Mouse (Mus musculus) hindbrain, embryonic 11.5 days (tissue): ENCODE data around the gene Arl6ip4. TPM values are rescaled to one million over a fixed set of nuclear protein-coding genes. Genes with fewer than 3 reads are reported as not detected.

Experiments used
- ATAC-seq: fragments of 200-750 bp; cut with Nextera tagmentation; 2 replicates; pipeline ENCODE4 v1.8.0; 2017; ENCODE audit warnings: mild to moderate bottlenecking, moderate TSS enrichment, moderate library complexity; ENCODE audit not compliant: low FRiP score
- DNase-seq: peaks from one replicate; pipeline ENCODE4 v3.0.0-alpha.2; 2015; ENCODE audit warnings: low spot score
- H3K27ac ChIP-seq: fragments of 300-500 bp; sonication (generic); 2 replicates; pipeline ENCODE4 v1.5.1; 2014; ENCODE audit warnings: mild to moderate bottlenecking, low read depth, low read length
- H3K27me3 ChIP-seq: fragments of 300-500 bp; sonication (generic); 2 replicates; pipeline ENCODE4 v1.6.1; 2014; ENCODE audit warnings: mild to moderate bottlenecking, low read length, moderate library complexity, mixed read lengths; ENCODE audit not compliant: control insufficient read depth, insufficient read depth
- H3K36me3 ChIP-seq: fragments of 300-500 bp; sonication (generic); 2 replicates; pipeline ENCODE4 v1.6.1; 2014; ENCODE audit warnings: mild to moderate bottlenecking, low read length, moderate library complexity, mixed read lengths; ENCODE audit not compliant: control insufficient read depth, insufficient read depth
- H3K4me1 ChIP-seq: fragments of 300-500 bp; sonication (generic); replicated peaks from 2 replicates; pipeline ENCODE4 v1.6.1; 2014; ENCODE audit warnings: low read length, mixed read lengths; ENCODE audit not compliant: control insufficient read depth, insufficient read depth
- H3K4me2 ChIP-seq: fragments of 300-500 bp; sonication (generic); replicated peaks from 2 replicates; pipeline ENCODE4 v1.6.1; 2014; ENCODE audit warnings: mild to moderate bottlenecking, low read depth, low read length
- H3K4me3 ChIP-seq: fragments of 300-500 bp; sonication (generic); 2 replicates; pipeline ENCODE4 v1.5.1; 2014; ENCODE audit warnings: low read depth, low read length
- H3K9ac ChIP-seq: fragments of 300-500 bp; sonication (generic); 2 replicates; pipeline ENCODE4 v1.6.1; 2014; ENCODE audit warnings: low read depth, low read length
- H3K9me3 ChIP-seq: fragments of 300-500 bp; sonication (generic); 2 replicates; pipeline ENCODE4 v1.6.1; 2016; ENCODE audit warnings: low read length; ENCODE audit not compliant: control insufficient read depth
- WGBS: fragments of 180-500 bp; shearing (Covaris S2); extraction: QIAGEN DNeasy Blood & Tissue Kit; methylation state at CpG from one replicate; pipeline ENCODE4 v1.1.7; 2014; 5-methylcytosine and 5-hydroxymethylcytosine counted together
- polyA plus RNA-seq: library from polyadenylated mRNA; unstranded; fragments of >200 nt; fragmentation: Nextera tagmentation; extraction: Ambion mirVana; gene quantifications from 2 replicates; pipeline ENCODE4 v1.2.1, GENCODE M21; 2014

Gene Arl6ip4
- polyA plus RNA-seq, 1 experiment from 2014 or later, result 91.5 TPM

DNA sequence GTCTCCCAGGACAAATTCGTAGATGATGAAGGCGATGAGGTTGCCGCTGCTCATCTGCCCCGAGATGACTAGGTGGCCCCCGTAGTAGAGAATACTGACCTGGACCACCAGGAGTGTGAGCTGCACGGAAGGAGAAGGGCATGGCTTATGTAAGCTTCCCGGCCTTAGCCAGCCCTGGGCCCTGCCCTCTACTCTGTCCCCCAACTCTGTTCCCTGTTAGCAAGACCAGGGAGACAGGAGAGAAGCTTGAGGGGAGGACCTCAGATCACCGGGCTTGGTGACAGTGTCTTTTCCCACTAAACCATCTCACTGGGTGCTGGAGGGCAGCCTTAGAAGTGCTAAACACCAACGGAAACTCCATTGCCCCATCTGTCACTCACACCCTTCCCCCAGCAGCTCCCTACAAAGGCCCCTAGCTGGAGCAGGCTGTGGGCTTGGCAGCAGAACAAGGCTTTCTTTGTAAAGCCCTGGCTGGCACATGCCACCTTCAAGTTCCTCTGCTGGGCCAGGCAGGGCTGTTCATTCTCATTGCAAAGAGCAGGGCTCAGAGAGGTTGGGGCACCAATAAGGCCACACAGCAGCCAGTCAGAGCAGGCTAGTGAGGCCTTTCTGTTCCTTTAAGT, 37.0 kb upstream of the Arl6ip4 start:
- Histone ChIP-seq H3K9ac (0 out of 2 replicates have a peak overlapping the region, but pooled peaks have one; percentile 19), H3K4me2 (no peak overlapping the region), H3K27ac (no peak overlapping the region), H3K4me1 (0 out of 2 replicates have a peak, but pooled peaks cover 3% of the 10 kb centered on the region), H3K9me3 (no peaks in the 10 kb centered on the region), H3K27me3 (no peaks in the 10 kb centered on the region), H3K4me3 (no peak overlapping the region), H3K36me3 (no peaks in the 10 kb centered on the region)
- WGBS, result 60% methylated on average over 9 of the region's 9 CpGs
- peak; percentile 33 for DNase-seq
- peak; percentile 45; the same call in 1 of the 2 replicates for ATAC-seq

GRCm38 (mm10) chr5:124079880-124080279, 36.0 kb upstream of the Arl6ip4 start:
- H3K4me2 ChIP-seq, result no peak overlapping the region
- 92% methylated on average over 15 of the region's 17 CpGs for WGBS
- 0 out of 2 replicates have a peak, but pooled peaks cover 3% of the 10 kb centered on the region for H3K4me1 ChIP-seq
- ATAC-seq (no peak), DNase-seq (no peak)
- no peak overlapping the region for H3K9ac ChIP-seq
- H3K9me3 ChIP-seq, result no peaks in the 10 kb centered on the region
- H3K27me3 ChIP-seq, result no peaks in the 10 kb centered on the region
- no peak overlapping the region for H3K27ac ChIP-seq
- H3K4me3 ChIP-seq, result no peak overlapping the region
- no peaks in the 10 kb centered on the region for H3K36me3 ChIP-seq

DNA sequence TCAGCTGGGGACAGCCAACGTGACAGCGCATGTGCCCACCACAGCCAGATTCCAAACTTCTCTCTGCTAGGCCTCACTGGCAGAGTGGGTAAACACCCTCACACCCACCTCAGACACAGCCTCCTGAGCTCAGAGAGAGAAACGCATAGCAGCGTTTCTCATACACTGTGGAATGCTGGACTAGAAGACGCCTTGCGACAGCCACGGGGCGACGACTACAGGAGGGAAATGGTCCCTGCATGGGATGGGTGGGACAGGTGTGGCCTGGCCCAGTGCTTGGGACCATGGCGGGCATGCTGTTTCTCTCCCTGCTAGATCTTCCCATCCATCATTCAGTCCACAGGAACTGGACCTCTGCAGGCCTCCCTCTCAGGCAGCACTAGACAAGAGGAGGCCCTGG, 33.4 kb upstream of the Arl6ip4 start:
- Histone ChIP-seq H3K9me3 (no peaks in the 10 kb centered on the region), H3K4me2 (no peak overlapping the region), H3K9ac (no peak overlapping the region), H3K4me1 (0 out of 2 replicates have a peak, but pooled peaks cover 3% of the 10 kb centered on the region), H3K27ac (no peak overlapping the region), H3K27me3 (no peaks in the 10 kb centered on the region), H3K4me3 (no peak overlapping the region), H3K36me3 (no peaks in the 10 kb centered on the region)
- no peak for ATAC-seq
- 88% methylated on average over 10 of the region's 10 CpGs for WGBS
- no peak for DNase-seq

DNA sequence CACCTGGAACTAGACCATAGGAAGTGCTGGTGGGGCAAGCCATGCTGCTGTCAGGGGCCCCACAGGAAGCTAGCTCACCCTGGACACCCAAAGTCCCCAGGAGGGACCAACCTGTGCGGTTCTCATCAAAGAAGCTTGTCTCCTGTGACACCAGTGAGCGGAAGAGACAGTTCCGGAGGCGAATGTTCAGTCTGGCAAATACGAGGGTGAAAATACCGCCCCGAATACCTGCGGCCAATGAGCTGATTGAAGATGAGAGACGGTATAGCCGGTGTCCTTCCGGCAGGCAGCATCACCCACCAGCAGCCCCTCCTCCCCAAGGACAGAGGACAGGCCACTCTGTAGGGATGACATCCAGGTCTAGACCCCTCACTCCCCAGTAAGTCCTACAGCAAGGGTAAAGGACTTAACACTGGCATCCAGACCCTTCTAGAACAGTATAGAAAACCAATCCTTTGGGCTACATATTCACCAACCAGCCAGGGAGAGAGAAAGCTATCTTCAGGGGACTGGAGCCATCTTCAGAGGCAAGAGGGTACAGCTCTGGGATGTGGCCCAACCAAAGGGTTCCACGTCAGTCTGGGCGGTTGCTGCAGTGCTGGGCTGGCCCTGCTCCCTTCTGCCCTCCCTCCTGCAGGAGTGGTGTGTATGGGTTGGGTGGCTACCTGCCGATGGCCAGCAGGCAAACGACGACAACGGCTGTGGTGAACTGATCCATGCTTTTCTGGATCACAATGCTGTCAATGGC, 32.8 kb upstream of the Arl6ip4 start:
- no peak for ATAC-seq
- Histone ChIP-seq H3K4me3 (no peak overlapping the region), H3K9me3 (no peaks in the 10 kb centered on the region), H3K27me3 (no peaks in the 10 kb centered on the region), H3K36me3 (no peaks in the 10 kb centered on the region), H3K4me1 (0 out of 2 replicates have a peak, but pooled peaks cover 3% of the 10 kb centered on the region), H3K9ac (no peak overlapping the region), H3K27ac (no peak overlapping the region), H3K4me2 (no peak overlapping the region)
- 95% methylated on average over 17 of the region's 17 CpGs for WGBS
- DNase-seq, result no peak

- 85% methylated on average over 14 of the region's 14 CpGs for WGBS
- no peak overlapping the region for H3K27ac ChIP-seq
- H3K36me3 ChIP-seq, result no peaks in the 10 kb centered on the region
- no peaks in the 10 kb centered on the region for H3K27me3 ChIP-seq
- ATAC-seq (no peak), DNase-seq (no peak)
- H3K4me3 ChIP-seq, result no peak overlapping the region
- no peak overlapping the region for H3K9ac ChIP-seq
- H3K4me1 ChIP-seq, result 0 out of 2 replicates have a peak, but pooled peaks cover 3% of the 10 kb centered on the region
- H3K4me2 ChIP-seq, result no peak overlapping the region
- no peaks in the 10 kb centered on the region for H3K9me3 ChIP-seq
Measured at GRCm38 (mm10) chr5:124083850-124084587, 31.9 kb upstream of the Arl6ip4 start.

DNA sequence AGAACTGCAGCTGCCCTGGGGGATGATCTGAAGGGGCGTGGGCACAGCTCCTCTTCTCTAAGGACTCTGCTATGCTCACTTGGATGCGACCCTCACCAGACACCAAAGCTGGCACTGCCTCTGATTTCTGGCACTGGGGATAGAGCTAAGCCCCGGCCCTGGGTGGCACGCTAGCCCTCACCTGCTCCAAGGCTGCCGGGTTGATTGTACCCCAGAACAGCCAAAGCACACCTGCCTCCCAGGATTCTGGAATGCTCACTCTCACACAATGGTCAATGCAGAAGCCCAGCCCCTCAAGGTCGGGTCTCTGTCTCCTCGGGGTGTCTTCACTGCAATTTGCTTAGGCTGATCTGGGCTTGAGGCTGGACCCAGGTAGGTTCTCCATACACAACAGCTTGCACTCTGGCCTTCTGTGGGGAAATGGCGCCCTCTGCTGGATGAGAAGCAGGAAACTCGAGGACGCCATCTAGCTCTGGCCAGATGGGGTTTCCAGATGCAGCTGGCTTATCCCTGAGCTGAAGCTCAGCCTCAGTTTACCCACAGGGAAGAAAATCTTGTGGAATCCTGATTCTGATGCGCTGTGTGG, 31.2 kb upstream of the Arl6ip4 start:
- Histone ChIP-seq H3K27ac (no peak overlapping the region), H3K4me3 (no peak overlapping the region), H3K4me2 (no peak overlapping the region), H3K9me3 (no peaks in the 10 kb centered on the region), H3K9ac (no peak overlapping the region), H3K4me1 (no peaks in the 10 kb centered on the region), H3K36me3 (no peaks in the 10 kb centered on the region), H3K27me3 (no peaks in the 10 kb centered on the region)
- 43% methylated on average over 11 of the region's 11 CpGs for WGBS
- DNase-seq, result peak; percentile 88
- no peak for ATAC-seq

- no peak overlapping the region for H3K27ac ChIP-seq
- DNase-seq (no peak), ATAC-seq (no peak)
- H3K9me3 ChIP-seq, result no peaks in the 10 kb centered on the region
- no peak overlapping the region for H3K4me2 ChIP-seq
- H3K36me3 ChIP-seq, result no peaks in the 10 kb centered on the region
- H3K4me3 ChIP-seq, result no peak overlapping the region
- WGBS, result 82% methylated on average over 3 of the region's 3 CpGs
- H3K27me3 ChIP-seq, result no peaks in the 10 kb centered on the region
- peak overlapping the region; percentile 16; the same call in 1 of the 2 replicates for H3K9ac ChIP-seq
- H3K4me1 ChIP-seq, result no peaks in the 10 kb centered on the region
Measured at GRCm38 (mm10) chr5:124085513-124085912, 30.4 kb upstream of the Arl6ip4 start.

- H3K4me1 ChIP-seq, result no peaks in the 10 kb centered on the region
- no peak for DNase-seq
- no peak overlapping the region for H3K4me2 ChIP-seq
- H3K9me3 ChIP-seq, result no peaks in the 10 kb centered on the region
- no peak overlapping the region for H3K4me3 ChIP-seq
- no peak overlapping the region for H3K9ac ChIP-seq
- no peaks in the 10 kb centered on the region for H3K27me3 ChIP-seq
- no peak overlapping the region for H3K27ac ChIP-seq
- no peaks in the 10 kb centered on the region for H3K36me3 ChIP-seq
- WGBS, result 88% methylated on average over 4 of the region's 4 CpGs
- ATAC-seq, result no peak
Measured at GRCm38 (mm10) chr5:124086876-124087275, 29.0 kb upstream of the Arl6ip4 start.
